ENCODE assay signal across 9 mouse cellular contexts in genomic region chr1:57339156-57339796, GRCm38 (mm10). TPM values are rescaled to one million over a fixed set of nuclear protein-coding genes. Genes with fewer than 3 reads are reported as not detected.
DNase-seq lines count a peak whose midpoint lies in the region; ATAC-seq and TF ChIP-seq lines count a peak whose summit lies in the region.
"Had no signal": no experiment of that assay in that cellular context is flagged by ENCODE, and none has a peak within 500 bp of the region (broad histone marks: within the 10 kb centered on the region; RNA-seq: fewer than 3 reads in every experiment).

No protein-coding gene starts in this region.

- H3K9ac ChIP-seq in kidney, postnatal 0 days (ENCODE audit: low read depth, low read length), result no peak overlapping the region
- H3K9ac ChIP-seq in CH12.LX (ENCODE audit: insufficient read depth, low read depth), result no peak overlapping the region

- TF ChIP-seq POLR2A in CH12.LX (IDR thresholded peaks at IDR 0.05; ENCODE audit: low read depth, low read length), result no peak

- H3K27ac ChIP-seq in kidney, postnatal 0 days, result no peak overlapping the region
- H3K27ac ChIP-seq in CH12.LX (ENCODE audit: insufficient read depth, low read depth), result no peak overlapping the region
- H3K27ac ChIP-seq: forebrain, embryonic 10.5 days had no signal

- peak; percentile 78 for DNase-seq in kidney, postnatal 0 days (ENCODE audit: low spot score)
- no peak for DNase-seq in kidney, postnatal 14 days
- peak; percentile 37 for DNase-seq in CH12.LX (ENCODE audit: extremely low read depth)
- peak; percentile 21 for DNase-seq in Muller cell, postnatal 12 days (ENCODE audit: inconsistent ontology term)
- peak; percentile 10 for DNase-seq in lung, postnatal 10 days
- no peak for DNase-seq in cerebellum, postnatal 4 days (ENCODE audit: low spot score in 2 of 2)
- DNase-seq: layer of hippocampus, postnatal 36 days had no signal

- in situ Hi-C loops in CH12.LX (cut with MboI; ENCODE audit: low pct_ligation_motif_present, low pct_unique_long_range_greater_than_20kb, low sequenced_read_pairs), result no loop called here

- no peak overlapping the region for H3K4me2 ChIP-seq in kidney, postnatal 0 days (ENCODE audit: low read length)
- no peak overlapping the region for H3K4me2 ChIP-seq in CH12.LX (ENCODE audit: insufficient read depth, low read depth, poor library complexity, severe bottlenecking)

- H3K9me3 ChIP-seq in kidney, postnatal 0 days (replicated peaks; ENCODE audit: low read length), result no peaks in the 10 kb centered on the region
- no peaks in the 10 kb centered on the region for H3K9me3 ChIP-seq in CH12.LX (replicated peaks; ENCODE audit: low read length)
- H3K9me3 ChIP-seq: forebrain, embryonic 10.5 days had no signal

- TF ChIP-seq EP300 in CH12.LX (IDR thresholded peaks at IDR 0.05; ENCODE audit: low read length), result no peak

- TF ChIP-seq RAD21 in CH12.LX (IDR thresholded peaks at IDR 0.05; ENCODE audit: low read depth, low read length), result peak; percentile 92

- no peaks in the 10 kb centered on the region for H3K79me2 ChIP-seq in CH12.LX (replicated peaks; ENCODE audit: control insufficient read depth, extremely low read depth, insufficient read depth, poor library complexity, severe bottlenecking)

- dilution Hi-C loops in CH12.LX (cut with MboI; ENCODE audit: extremely low pct_ligation_motif_present, extremely low pct_unique_long_range_greater_than_20kb, low sequenced_read_pairs), result no loop called here

- no peak for ATAC-seq in kidney, postnatal 0 days (replicated peaks; ENCODE audit: low FRiP score, low read depth)
- ATAC-seq in frontal cortex, adult (ENCODE audit: low TSS enrichment), result no peak

- H3K4me3 ChIP-seq in kidney, postnatal 0 days (replicated peaks; ENCODE audit: low read depth, low read length), result no peak overlapping the region
- no peak overlapping the region for H3K4me3 ChIP-seq in CH12.LX (replicated peaks in 1 of 3; ENCODE audit: low read depth in 2 of 3, low read length in 2 of 3, poor library complexity in 1 of 3)
- H3K4me3 ChIP-seq: forebrain, embryonic 10.5 days had no signal

- 46% methylated on average over 14 of the region's 14 CpGs for WGBS in kidney, postnatal 0 days

- peak; percentile 71 for TF ChIP-seq CTCF in kidney, postnatal 0 days (IDR thresholded peaks at IDR 0.05; ENCODE audit: low read depth)
- peak; percentile 41 to 80; a peak in 3 of 4 replicates for TF ChIP-seq CTCF in CH12.LX (conservative IDR thresholded peaks at IDR 0.05 in 1 of 2, IDR thresholded peaks at IDR 0.05 in 1 of 2; ENCODE audit: low read depth in 2 of 2, low read length in 2 of 2)

- H3K4me1 ChIP-seq in kidney, postnatal 0 days (replicated peaks; ENCODE audit: insufficient read depth, low read length), result no peaks in the 10 kb centered on the region
- peaks cover 0 to 5% of the 10 kb centered on the region in 2 experiments; a peak in 1 of 4 replicates for H3K4me1 ChIP-seq in CH12.LX (ENCODE audit: control insufficient read depth in 1 of 2, insufficient read depth in 2 of 2)

- H3K27me3 ChIP-seq in kidney, postnatal 0 days (ENCODE audit: insufficient read depth, low read length), result no peaks in the 10 kb centered on the region
- no peaks in the 10 kb centered on the region for H3K27me3 ChIP-seq in CH12.LX (replicated peaks)

- no peaks in the 10 kb centered on the region for H3K36me3 ChIP-seq in kidney, postnatal 0 days (ENCODE audit: insufficient read depth, low read length)
- no peaks in the 10 kb centered on the region for H3K36me3 ChIP-seq in CH12.LX (replicated peaks in 1 of 2; ENCODE audit: control insufficient read depth in 1 of 2, insufficient read depth in 1 of 2, low read length in 1 of 2)
- H3K36me3 ChIP-seq: forebrain, embryonic 10.5 days had no signal

TF ChIP-seq in CH12.LX, 34 proteins besides CTCF, POLR2A, EP300 and RAD21:
- no peak for TF ChIP-seq MAZ (IDR thresholded peaks at IDR 0.05; ENCODE audit: low read depth, low read length)
- no peak for TF ChIP-seq NELFE (IDR thresholded peaks at IDR 0.05; ENCODE audit: low read depth, low read length)
- peak; percentile 54 for TF ChIP-seq USF2 (conservative IDR thresholded peaks at IDR 0.05; ENCODE audit: low read depth, low read length)
- TF ChIP-seq TCF12 (IDR thresholded peaks at IDR 0.05; ENCODE audit: low read depth, low read length), result no peak
- no peak for TF ChIP-seq CHD1 (IDR thresholded peaks at IDR 0.05; ENCODE audit: low read depth, low read length)
- no peak for TF ChIP-seq MXI1 (IDR thresholded peaks at IDR 0.05; ENCODE audit: low read depth, low read length)
- no peak for TF ChIP-seq CHD2 (IDR thresholded peaks at IDR 0.05; ENCODE audit: low read length)
- no peak for TF ChIP-seq GABPA (IDR thresholded peaks at IDR 0.05; ENCODE audit: insufficient replicate concordance, low read depth, low read length)
- no peak for TF ChIP-seq TBP (conservative IDR thresholded peaks at IDR 0.05; ENCODE audit: low read depth, low read length)
- peak; percentile 91 for TF ChIP-seq ZNF384 (IDR thresholded peaks at IDR 0.05; ENCODE audit: low read depth, low read length)
- TF ChIP-seq BHLHE40 (IDR thresholded peaks at IDR 0.05; ENCODE audit: low read depth, low read length), result peak; percentile 39
- TF ChIP-seq JUN (IDR thresholded peaks at IDR 0.05; ENCODE audit: insufficient read depth, low read depth, low read length), result no peak
- no peak for TF ChIP-seq JUND (conservative IDR thresholded peaks at IDR 0.05; ENCODE audit: low read depth, low read length)
- peak; percentile 34; the same call in 1 of the 2 replicates for TF ChIP-seq ZC3H11A (IDR thresholded peaks at IDR 0.05; ENCODE audit: low read depth, low read length)
- TF ChIP-seq ETS1 (conservative IDR thresholded peaks at IDR 0.05; ENCODE audit: low read depth, low read length), result no peak
- no peak for TF ChIP-seq HCFC1 (IDR thresholded peaks at IDR 0.05; ENCODE audit: low read depth, low read length)
- TF ChIP-seq POLR2AphosphoS2 (IDR thresholded peaks at IDR 0.05; ENCODE audit: low read depth, low read length), result no peak
- TF ChIP-seq MYC (IDR thresholded peaks at IDR 0.05; ENCODE audit: low read depth, low read length), result 0 out of 2 replicates have a peak, but pooled peaks have one; percentile 32
- TF ChIP-seq SMC3 (IDR thresholded peaks at IDR 0.05; ENCODE audit: low read depth, low read length), result peak; percentile 84
- TF ChIP-seq UBTF (IDR thresholded peaks at IDR 0.05; ENCODE audit: low read depth, low read length), result no peak
- no peak for TF ChIP-seq MEF2A (IDR thresholded peaks at IDR 0.05; ENCODE audit: borderline replicate concordance, low read depth, low read length)
- TF ChIP-seq USF1 (IDR thresholded peaks at IDR 0.05; ENCODE audit: low read depth, low read length), result peak; percentile 61
- no peak for TF ChIP-seq ELF1 (IDR thresholded peaks at IDR 0.05; ENCODE audit: low read depth, low read length)
- TF ChIP-seq ZKSCAN1 (IDR thresholded peaks at IDR 0.05; ENCODE audit: borderline replicate concordance, low read depth, low read length), result no peak

RNA-seq across cellular contexts. Expression of gene 1700066M21Rik, which starts 38.1 kb away (rescaled TPM):
- polyA plus RNA-seq in kidney, postnatal 0 days (2015; fragmentation: Nextera tagmentation; extraction: Ambion mirVana), result 10.6 and 11.1 TPM in 2 replicates
- total RNA-seq in CH12.LX (2012; rRNA removed) (8.0 TPM in 2 replicates), CH12.LX (2014; rRNA removed) (17.4 and 19.4 TPM in 2 replicates)
- 5.9 and 7.0 TPM in 2 replicates for polyA plus RNA-seq in CH12.LX (2012; ENCODE audit: insufficient read length, low read depth)

Comparison
In these comparisons a context has a peak if more than half of its experiments do, and no peak if none do; other contexts are left out.
1. DNase-seq: peak in kidney, postnatal 0 days (single experiment), CH12.LX (single experiment), Muller cell, postnatal 12 days (single experiment) and lung, postnatal 10 days (single experiment); none in kidney, postnatal 14 days (single experiment) and cerebellum, postnatal 4 days (0 of 2).